Mouse (Mus musculus) heart, postnatal 14 days (tissue): ENCODE results near the gene Cfap161. TPM values are rescaled to one million over a fixed set of nuclear protein-coding genes. Genes with fewer than 3 reads are reported as not detected.

Experiments
- DNase-seq, 2 experiments: peaks; one replicate each; pipeline ENCODE4 v3.0.0; 2021 to 2022
- intact Hi-C: fragments of 180-260 bp; cut with DNase I; formaldehyde crosslinking; loops from one replicate; pipeline ENCODE4 v1.15.1; 2025
- total RNA-seq, 2 experiments: library from RNA; stranded (reverse); gene quantifications; 2 replicates each; pipeline ENCODE4 v1.2.3; 2021

Cfap161 gene
- total RNA-seq, 2 experiments from 2014 or later, result 0.22 TPM; not detected in 1

GRCm38 (mm10) chr7:83745065-83745412 is 49.6 kb downstream of the Cfap161 start:
- peak in 1 of 2 experiments; percentile 18 for DNase-seq
- intact Hi-C loops, result no loop called here

GRCm38 (mm10) chr7:83744250-83744649 is 50.4 kb downstream of the Cfap161 start:
- intact Hi-C loops, result no loop called here
- DNase-seq, result no peak

GRCm38 (mm10) chr7:83742690-83743089 is 52.0 kb downstream of the Cfap161 start:
- no peak for DNase-seq

GRCm38 (mm10) chr7:83742026-83742425 is 52.7 kb downstream of the Cfap161 start:
- DNase-seq, result no peak
- intact Hi-C loops, result no loop called here

More at GRCm38 (mm10) chr7:83742690-83743089, 52.0 kb downstream of the Cfap161 start:
- intact Hi-C loops, result no loop called here

GRCm38 (mm10) chr7:83739680-83740310 is 54.9 kb downstream of the Cfap161 start:
- intact Hi-C loops, result no loop called here
- no peak for DNase-seq

GRCm38 (mm10) chr7:83738623-83739462 is 55.8 kb downstream of the Cfap161 start:
- no peak for DNase-seq
- intact Hi-C loops, result no loop called here

- intact Hi-C loops, result no loop called here
- no peak for DNase-seq
Observed at GRCm38 (mm10) chr7:83737914-83738490, 56.7 kb downstream of the Cfap161 start.

- intact Hi-C loops, result no loop called here
- no peak for DNase-seq
Observed at GRCm38 (mm10) chr7:83736341-83737115, 58.2 kb downstream of the Cfap161 start.

- intact Hi-C loops, result no loop called here
- DNase-seq, result no peak
Observed at GRCm38 (mm10) chr7:83735108-83735781, 59.4 kb downstream of the Cfap161 start.

- DNase-seq, result no peak
- intact Hi-C loops, result no loop called here
Observed at GRCm38 (mm10) chr7:83734671-83735082, 60.0 kb downstream of the Cfap161 start.

- intact Hi-C loops, result no loop called here
- DNase-seq, result no peak
Observed at GRCm38 (mm10) chr7:83734246-83734645, 60.4 kb downstream of the Cfap161 start.

GRCm38 (mm10) chr7:83732781-83733180 is 61.9 kb downstream of the Cfap161 start:
- intact Hi-C loops, result no loop called here
- DNase-seq, result no peak

GRCm38 (mm10) chr7:83731961-83732666 is 62.6 kb downstream of the Cfap161 start:
- intact Hi-C loops, result no loop called here
- no peak for DNase-seq

- intact Hi-C loops, result no loop called here
- DNase-seq, result no peak
Observed at GRCm38 (mm10) chr7:83731297-83731696, 63.4 kb downstream of the Cfap161 start.

GRCm38 (mm10) chr7:83726936-83727632 is 67.6 kb downstream of the Cfap161 start:
- DNase-seq, result no peak
- intact Hi-C loops, result no loop called here

GRCm38 (mm10) chr7:83725801-83726200 is 68.9 kb downstream of the Cfap161 start:
- no peak for DNase-seq
- intact Hi-C loops, result no loop called here

GRCm38 (mm10) chr7:83724541-83724940 is 70.1 kb downstream of the Cfap161 start:
- intact Hi-C loops, result no loop called here
- DNase-seq, result no peak
